Mouse (Mus musculus) liver, adult 2 months (tissue): ENCODE measurements at regions not wholly inside any gene's neighbourhood (a gene's known extent, or its start where the extent isn't known, plus 50 kb on each side); places are given as distances from the start of the nearest gene placed in this dataset.

Experiments
- DNase-seq: peaks from one replicate; pipeline ENCODE4 v3.0.0-alpha.2; 2011; ENCODE audit warnings: low read depth, low spot score; ENCODE audit errors: extremely low read depth
- H3K27ac ChIP-seq: fragments of 200-500 bp; replicated peaks from 2 replicates; pipeline ENCODE4 v1.5.1; 2012; ENCODE audit warnings: low read depth, mild to moderate bottlenecking, control low read depth, inconsistent platforms, low read length; ENCODE audit not compliant: insufficient read depth
- H3K27me3 ChIP-seq: fragments of 200-500 bp; 2 replicates; pipeline ENCODE4 v1.6.1; 2012; ENCODE audit warnings: mild to moderate bottlenecking, moderate library complexity, low read length, inconsistent platforms; ENCODE audit not compliant: control insufficient read depth, insufficient read depth
- H3K36me3 ChIP-seq: fragments of 200-500 bp; 2 replicates; pipeline ENCODE4 v1.6.1; 2012; ENCODE audit warnings: low read length, inconsistent platforms; ENCODE audit not compliant: control insufficient read depth, insufficient read depth
- H3K4me1 ChIP-seq: fragments of 200-500 bp; 2 replicates; pipeline ENCODE4 v1.6.1; 2011; ENCODE audit warnings: low read length; ENCODE audit not compliant: control insufficient read depth, insufficient read depth
- H3K4me3 ChIP-seq: fragments of 200-500 bp; 2 replicates; pipeline ENCODE4 v1.5.1; 2011; ENCODE audit warnings: low read depth, mild to moderate bottlenecking, control low read depth, low read length, moderate library complexity; ENCODE audit not compliant: insufficient read depth
- H3K79me2 ChIP-seq: fragments of 200-500 bp; 2 replicates; pipeline ENCODE4 v1.6.1; 2012; ENCODE audit warnings: inconsistent platforms, mild to moderate bottlenecking, low read length, moderate library complexity; ENCODE audit not compliant: control insufficient read depth, insufficient read depth
- H3K9ac ChIP-seq: fragments of 200-500 bp; 2 replicates; pipeline ENCODE4 v1.6.1; 2012; ENCODE audit warnings: low read depth, mild to moderate bottlenecking, control low read depth, inconsistent platforms, low read length
- CTCF ChIP-seq: fragments of 200-500 bp; IDR thresholded peaks from 2 replicates; pipeline ENCODE4 v1.5.1; 2011; ENCODE audit warnings: low read depth, low read length, control low read depth
- POLR2A ChIP-seq: fragments of 200-500 bp; IDR thresholded peaks from 2 replicates; pipeline ENCODE4 v1.6.1; 2011; ENCODE audit warnings: low read length, control low read depth; ENCODE audit not compliant: insufficient read depth; ENCODE audit errors: extremely low read depth
- WGBS: fragments of 180-500 bp; shearing (Covaris S2); methylation state at CpG from one replicate; pipeline ENCODE4 v1.1.7; 2018; 5-methylcytosine and 5-hydroxymethylcytosine counted together

DNA sequence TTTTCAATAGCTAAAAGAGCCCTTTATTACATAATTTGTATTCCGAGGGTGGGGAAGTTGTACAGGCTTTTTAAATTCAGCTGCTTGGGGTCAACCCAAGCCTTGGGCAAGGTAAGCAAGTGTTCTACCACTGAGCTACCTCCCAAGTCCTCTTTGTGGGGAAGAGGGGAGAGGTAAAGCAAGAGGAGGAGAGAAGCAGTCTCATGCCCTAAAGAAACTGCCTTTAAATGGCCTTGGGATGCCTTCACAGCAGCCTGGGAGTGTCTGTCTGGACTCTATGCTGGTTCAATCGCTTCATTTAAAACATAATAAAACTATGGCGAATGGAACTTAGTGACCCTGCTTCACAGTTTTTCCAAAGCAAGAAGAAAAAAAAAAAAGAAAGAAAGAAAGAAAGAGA lies 77.0 kb upstream of the Mad2l1 start:
- Histone ChIP-seq H3K4me1 (no peaks in the 10 kb centered on the region), H3K27ac (no peak overlapping the region), H3K27me3 (no peaks in the 10 kb centered on the region), H3K79me2 (no peaks in the 10 kb centered on the region), H3K36me3 (no peaks in the 10 kb centered on the region), H3K9ac (no peak overlapping the region), H3K4me3 (no peak overlapping the region)
- DNase-seq, result no peak
- WGBS, result 84% methylated on average over 3 of the region's 3 CpGs
- TF ChIP-seq CTCF (no peak), POLR2A (no peak)

DNA sequence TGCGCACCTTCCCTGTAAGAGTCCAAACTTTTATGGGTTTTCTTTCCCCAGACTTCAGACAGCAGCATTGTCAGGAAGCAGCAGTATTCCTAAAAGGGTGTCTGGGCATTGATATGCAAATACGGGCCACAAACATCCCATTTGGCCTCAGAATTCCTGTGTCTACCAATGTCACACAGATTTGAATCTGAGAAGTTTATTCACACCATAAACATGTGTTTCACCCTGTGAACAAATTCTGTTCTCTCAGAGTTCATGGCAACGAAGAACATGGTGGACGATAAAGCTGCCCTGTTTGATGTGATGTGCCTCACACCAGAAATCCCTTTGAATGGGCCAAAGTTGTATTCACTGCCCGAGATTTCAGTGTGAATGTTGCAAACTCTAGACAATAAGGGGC lies 70.7 kb upstream of the Mad2l1 start:
- Histone ChIP-seq H3K4me1 (no peaks in the 10 kb centered on the region), H3K79me2 (no peaks in the 10 kb centered on the region), H3K27ac (no peak overlapping the region), H3K4me3 (no peak overlapping the region), H3K9ac (no peak overlapping the region), H3K36me3 (no peaks in the 10 kb centered on the region), H3K27me3 (no peaks in the 10 kb centered on the region)
- 77% methylated on average over 4 of the region's 5 CpGs for WGBS
- no peak for TF ChIP-seq POLR2A
- TF ChIP-seq CTCF, result no peak
- no peak for DNase-seq

DNA sequence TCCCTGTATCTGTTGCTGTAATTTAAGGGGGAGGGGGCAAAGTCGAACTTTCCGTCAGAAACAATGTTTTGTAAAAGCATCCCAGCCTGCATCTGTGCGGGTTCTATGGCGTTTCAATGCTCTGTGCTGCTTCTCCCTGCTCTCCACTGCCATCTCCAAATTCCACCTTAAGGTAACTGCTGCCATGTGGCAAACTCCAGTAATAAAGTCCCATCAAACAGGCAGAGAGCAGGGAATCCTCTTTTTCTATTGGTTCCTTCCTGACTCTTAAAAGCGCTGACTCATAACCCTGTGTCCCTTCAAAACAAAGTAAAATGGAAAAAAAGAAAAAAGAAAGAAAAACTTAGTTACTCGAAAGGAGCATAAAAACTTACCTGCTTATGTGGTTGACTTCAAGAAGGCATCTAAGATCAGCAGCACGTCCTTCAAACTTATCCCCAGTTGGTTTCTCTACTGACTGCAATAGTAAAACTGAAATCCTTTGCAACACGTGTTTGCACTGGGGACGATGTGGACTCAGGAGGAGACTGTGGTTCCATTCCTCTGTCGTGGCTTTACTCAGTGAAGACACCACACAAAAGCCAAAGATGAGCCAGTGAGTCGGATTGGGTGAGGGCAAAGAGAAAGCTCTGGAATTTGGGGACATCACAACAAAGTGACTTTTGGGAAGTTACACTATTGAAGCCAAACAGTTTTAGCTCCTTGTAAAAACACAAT lies 69.9 kb upstream of the Mad2l1 start:
- no peaks in the 10 kb centered on the region for H3K79me2 ChIP-seq
- WGBS, result 63% methylated on average over 11 of the region's 11 CpGs
- no peak overlapping the region for H3K4me3 ChIP-seq

GRCm38 (mm10) chr6:66466757-66467156 lies 68.4 kb upstream of the Mad2l1 start:
- Histone ChIP-seq H3K79me2 (no peaks in the 10 kb centered on the region), H3K27me3 (no peaks in the 10 kb centered on the region), H3K36me3 (no peaks in the 10 kb centered on the region), H3K9ac (no peak overlapping the region), H3K4me1 (no peaks in the 10 kb centered on the region), H3K4me3 (no peak overlapping the region), H3K27ac (no peak overlapping the region)
- WGBS, result 38% methylated on average over 3 of the region's 3 CpGs
- DNase-seq, result peak; percentile 6
- no peak for TF ChIP-seq POLR2A
- TF ChIP-seq CTCF, result peak; percentile 22; the same call in 1 of the 2 replicates

More for the DNA sequence above, 69.9 kb upstream of the Mad2l1 start:
- Histone ChIP-seq H3K9ac (no peak overlapping the region), H3K27ac (no peak overlapping the region), H3K4me1 (no peaks in the 10 kb centered on the region), H3K36me3 (no peaks in the 10 kb centered on the region), H3K27me3 (no peaks in the 10 kb centered on the region)
- TF ChIP-seq CTCF (no peak), POLR2A (no peak)
- DNase-seq, result no peak

GRCm38 (mm10) chr6:66470627-66471249 lies 64.5 kb upstream of the Mad2l1 start:
- Histone ChIP-seq H3K27ac (no peak overlapping the region), H3K9ac (no peak overlapping the region), H3K4me1 (no peaks in the 10 kb centered on the region), H3K4me3 (no peak overlapping the region), H3K79me2 (no peaks in the 10 kb centered on the region), H3K27me3 (no peaks in the 10 kb centered on the region), H3K36me3 (no peaks in the 10 kb centered on the region)
- DNase-seq, result no peak
- WGBS, result 80% methylated on average over 4 of the region's 4 CpGs
- no peak for TF ChIP-seq CTCF
- no peak for TF ChIP-seq POLR2A

DNA sequence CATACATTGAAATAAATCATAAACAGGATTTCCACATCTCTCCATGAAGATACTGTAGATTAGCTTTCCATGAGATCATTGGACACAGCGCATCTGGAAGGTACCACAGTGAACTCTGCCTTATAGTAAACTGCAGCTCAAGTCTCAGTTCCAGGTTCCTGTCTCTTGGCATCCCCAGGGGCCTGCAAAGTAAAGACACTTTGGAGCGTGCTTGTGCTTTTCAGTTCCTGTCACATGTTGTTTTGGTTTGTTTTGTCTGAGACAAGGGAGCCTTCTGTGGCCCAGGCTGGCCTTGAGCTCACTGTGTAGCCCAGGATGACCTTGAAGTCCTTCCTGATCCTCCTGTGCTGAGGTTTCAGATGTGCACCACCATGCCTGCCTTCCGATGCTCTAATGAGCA lies 63.4 kb upstream of the Mad2l1 start:
- no peak for DNase-seq
- no peak overlapping the region for H3K9ac ChIP-seq
- H3K4me3 ChIP-seq, result no peak overlapping the region
- no peaks in the 10 kb centered on the region for H3K27me3 ChIP-seq
- no peaks in the 10 kb centered on the region for H3K4me1 ChIP-seq
- WGBS, result 65% methylated on average over 3 of the region's 3 CpGs
- no peak overlapping the region for H3K27ac ChIP-seq
- no peaks in the 10 kb centered on the region for H3K36me3 ChIP-seq
- TF ChIP-seq CTCF (no peak), POLR2A (no peak)
- H3K79me2 ChIP-seq, result no peaks in the 10 kb centered on the region
